Mouse (Mus musculus): ENCODE measurements around the gene Gm7942. TPM values are rescaled to one million over a fixed set of nuclear protein-coding genes. Genes with fewer than 3 reads are reported as not detected.
"Not testable (repeated sequence)": the region's sequence is repeated elsewhere in the genome, so short reads cannot be mapped to it uniquely, and the experiment has no call there.

The Gm7942 gene
- polyA plus RNA-seq (2014; fragmentation: Nextera tagmentation; extraction: Ambion mirVana): not detected in 2 replicates

DNA sequence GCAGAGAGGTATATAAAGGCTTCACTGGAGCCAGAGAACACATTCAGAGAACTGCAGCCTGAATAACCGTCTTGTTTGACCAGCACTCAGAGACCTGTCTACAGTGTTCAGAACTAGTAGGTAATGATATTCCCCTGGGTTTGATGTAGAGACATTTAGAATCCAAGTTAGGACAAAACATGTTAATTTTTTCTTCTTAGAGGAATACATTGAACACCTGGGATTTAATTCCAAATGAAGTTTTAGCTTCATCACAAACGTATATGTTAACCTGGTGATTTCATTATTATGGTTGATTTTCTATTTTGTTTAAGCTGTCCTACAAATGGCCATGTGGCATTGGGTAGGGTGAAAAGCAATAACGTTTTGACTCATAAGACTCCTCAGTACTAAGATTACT, at the start of gene Gm7942:
Gene Gm7942 (plus strand): TSS at position 301 of the 400 bp plus-strand sequence.
- H3K27ac ChIP-seq; H3K27me3 ChIP-seq (ENCODE audit: control insufficient read depth, insufficient read depth, low read length); H3K4me2 ChIP-seq (replicated peaks); DNase-seq (ENCODE audit: low spot score); H3K36me3 ChIP-seq (replicated peaks; ENCODE audit: control insufficient read depth, insufficient read depth); H3K4me1 ChIP-seq (replicated peaks; ENCODE audit: control insufficient read depth, insufficient read depth, low read length); H3K4me3 ChIP-seq (replicated peaks; ENCODE audit: low read length); H3K9ac ChIP-seq; H3K9me3 ChIP-seq (ENCODE audit: control insufficient read depth, low read length); ATAC-seq (ENCODE audit: low FRiP score): not testable (repeated sequence)
- no CpG with 5 or more reads among the region's 3 CpGs for WGBS

Other genes with a start within 250 kb of the Gm7942 start
- not detected in 2 replicates for gene Gm3183, start 241.5 kb upstream of the Gm7942 start, polyA plus RNA-seq (2014; fragmentation: Nextera tagmentation; extraction: Ambion mirVana)
- gene Gm6367, start 118.3 kb upstream of the Gm7942 start, polyA plus RNA-seq (2014; fragmentation: Nextera tagmentation; extraction: Ambion mirVana): not detected in 2 replicates
- gene Gm16513, start 75.7 kb downstream of the Gm7942 start, polyA plus RNA-seq (2014; fragmentation: Nextera tagmentation; extraction: Ambion mirVana): not detected in 2 replicates
- gene Gm10424, start 165.8 kb downstream of the Gm7942 start, polyA plus RNA-seq (2014; fragmentation: Nextera tagmentation; extraction: Ambion mirVana): not detected in 2 replicates
- not detected in 2 replicates for gene Gm3259, start 199.0 kb downstream of the Gm7942 start, polyA plus RNA-seq (2014; fragmentation: Nextera tagmentation; extraction: Ambion mirVana)

Measured in hindbrain, embryonic 14.5 days (tissue).